Mouse (Mus musculus) adrenal gland, adult 18-20 months (tissue): ENCODE measurements around the gene Rfx5. TPM values are rescaled to one million over a fixed set of nuclear protein-coding genes. Genes with fewer than 3 reads are reported as not detected.
A peak's percentile ranks its signal among the peaks of the same experiment; 100 is the strongest.
"Not testable (repeated sequence)": the region's sequence is repeated elsewhere in the genome, so short reads cannot be mapped to it uniquely, and the experiment has no call there.

Experiments used
- DNase-seq, 2 experiments: peaks; one replicate each; pipeline ENCODE4 v3.0.0; 2021 to 2022; ENCODE audit warnings: low spot score in 2 of 2
- total RNA-seq, 2 experiments: library from RNA; stranded (reverse); gene quantifications; 1 replicate in 1 of 2; 2 replicates in 1 of 2; pipeline ENCODE4 v1.2.3; 2021

Rfx5 gene
- total RNA-seq, 2 experiments from 2014 or later, result 13.4 to 20.4 TPM

- DNase-seq, result not testable (repeated sequence)
Measured at GRCm38 (mm10) chr3:94934564-94934963, 19.3 kb upstream of the Rfx5 start.

GRCm38 (mm10) chr3:94935332-94935731 lies 18.5 kb upstream of the Rfx5 start:
- not testable (repeated sequence) for DNase-seq

- DNase-seq, result not testable (repeated sequence)
Measured at GRCm38 (mm10) chr3:94936147-94936546, 17.7 kb upstream of the Rfx5 start.

GRCm38 (mm10) chr3:94937194-94937593 lies 16.7 kb upstream of the Rfx5 start:
- not testable (repeated sequence) for DNase-seq

- DNase-seq, result not testable (repeated sequence)
Measured at GRCm38 (mm10) chr3:94940033-94940432, 13.8 kb upstream of the Rfx5 start.

- DNase-seq, result not testable (repeated sequence)
Measured at GRCm38 (mm10) chr3:94942211-94942967, 11.5 kb upstream of the Rfx5 start.

GRCm38 (mm10) chr3:94943706-94944105 lies 10.2 kb upstream of the Rfx5 start:
- not testable (repeated sequence) for DNase-seq

GRCm38 (mm10) chr3:94948066-94948614 lies 5.7 kb upstream of the Rfx5 start:
- no peak for DNase-seq

- DNase-seq, result no peak
Measured at GRCm38 (mm10) chr3:94949645-94950044, 4.2 kb upstream of the Rfx5 start.

- no peak for DNase-seq
Measured at GRCm38 (mm10) chr3:94952806-94953205, 1.1 kb upstream of the Rfx5 start.

- no peak for DNase-seq
Measured at GRCm38 (mm10) chr3:94953384-94953763, 501 bp upstream of the Rfx5 start.

GRCm38 (mm10) chr3:94958295-94958694 lies 4.4 kb downstream of the Rfx5 start:
- DNase-seq, result no peak

- DNase-seq, result no peak
Measured at GRCm38 (mm10) chr3:94959871-94960270, 6.0 kb downstream of the Rfx5 start.

- DNase-seq, result no peak
Measured at GRCm38 (mm10) chr3:94960322-94960721, 6.4 kb downstream of the Rfx5 start.

GRCm38 (mm10) chr3:94964989-94965388 lies 11.1 kb downstream of the Rfx5 start:
- no peak for DNase-seq

GRCm38 (mm10) chr3:94965878-94966277 lies 12.0 kb downstream of the Rfx5 start:
- no peak for DNase-seq

- no peak for DNase-seq
Measured at GRCm38 (mm10) chr3:94972552-94972951, 18.7 kb downstream of the Rfx5 start.

GRCm38 (mm10) chr3:94973620-94974019 lies 19.7 kb downstream of the Rfx5 start:
- no peak for DNase-seq

- DNase-seq, result no peak
Measured at GRCm38 (mm10) chr3:94974026-94974527, 20.2 kb downstream of the Rfx5 start.

GRCm38 (mm10) chr3:94974528-94975422 lies 20.9 kb downstream of the Rfx5 start, which contains the start of gene Pi4kb:
TSS of gene Pi4kb (plus strand) at chr3:94974731.
- DNase-seq, result peak; percentile 78 to 80

- DNase-seq, result no peak
Measured at GRCm38 (mm10) chr3:94984312-94984711, 30.4 kb downstream of the Rfx5 start.
